Mouse (Mus musculus) midbrain, embryonic 12.5 days (tissue): ENCODE results near the gene Adk. TPM values are rescaled to one million over a fixed set of nuclear protein-coding genes. Genes with fewer than 3 reads are reported as not detected.

ENCODE experiments used
- ATAC-seq: fragments of 200-750 bp; cut with Nextera tagmentation; 2 replicates; pipeline ENCODE4 v1.8.0; 2017; ENCODE audit warnings: low read depth, moderate TSS enrichment, moderate library complexity; ENCODE audit not compliant: low FRiP score
- H3K27ac ChIP-seq: fragments of 300-500 bp; sonication (generic); replicated peaks from 2 replicates; pipeline ENCODE4 v1.5.1; 2016; ENCODE audit warnings: mild to moderate bottlenecking
- H3K27me3 ChIP-seq: fragments of 300-500 bp; sonication (generic); 2 replicates; pipeline ENCODE4 v1.6.1; 2016; ENCODE audit warnings: mild to moderate bottlenecking
- H3K36me3 ChIP-seq: fragments of 300-500 bp; sonication (generic); 2 replicates; pipeline ENCODE4 v1.6.1; 2016
- H3K4me1 ChIP-seq: fragments of 300-500 bp; sonication (generic); 2 replicates; pipeline ENCODE4 v1.6.1; 2016
- H3K4me2 ChIP-seq: fragments of 300-500 bp; sonication (generic); replicated peaks from 2 replicates; pipeline ENCODE4 v1.6.1; 2016; ENCODE audit warnings: mild to moderate bottlenecking, moderate library complexity
- H3K4me3 ChIP-seq: fragments of 300-500 bp; sonication (generic); 2 replicates; pipeline ENCODE4 v1.5.1; 2016; ENCODE audit warnings: mild to moderate bottlenecking
- H3K9ac ChIP-seq: fragments of 300-500 bp; sonication (generic); replicated peaks from 2 replicates; pipeline ENCODE4 v1.6.1; 2016; ENCODE audit warnings: mild to moderate bottlenecking, moderate library complexity
- H3K9me3 ChIP-seq: fragments of 300-500 bp; sonication (generic); 2 replicates; pipeline ENCODE4 v1.6.1; 2016; ENCODE audit warnings: mild to moderate bottlenecking
- WGBS: fragments of 180-500 bp; shearing (Covaris S2); methylation state at CpG from one replicate; pipeline ENCODE4 v1.1.7; 2016; 5-methylcytosine and 5-hydroxymethylcytosine counted together
- polyA plus RNA-seq: library from polyadenylated mRNA; unstranded; fragments of >200 nt; fragmentation: Nextera tagmentation; extraction: Ambion mirVana; gene quantifications from 2 replicates; pipeline ENCODE4 v1.2.1, GENCODE M21; 2016

Adk gene
- polyA plus RNA-seq, 1 experiment from 2014 or later: 84.3 TPM

GRCm38 (mm10) chr14:21433995-21434394 is 381.6 kb downstream of the Adk start:
- no peak for ATAC-seq
- no peaks in the 10 kb centered on the region for H3K36me3 ChIP-seq
- WGBS: 78% methylated on average over 5 of the region's 5 CpGs
- H3K4me1 ChIP-seq: peaks cover 3% of the 10 kb centered on the region; the same call in 1 of the 2 replicates
- H3K4me2 ChIP-seq: no peak overlapping the region
- no peaks in the 10 kb centered on the region for H3K9me3 ChIP-seq
- no peaks in the 10 kb centered on the region for H3K27me3 ChIP-seq
- no peak overlapping the region for H3K4me3 ChIP-seq
- H3K27ac ChIP-seq: no peak overlapping the region
- no peak overlapping the region for H3K9ac ChIP-seq

GRCm38 (mm10) chr14:21434686-21435085 is 382.3 kb downstream of the Adk start:
- Histone ChIP-seq H3K4me1 (peaks cover 4% of the 10 kb centered on the region; the same call in 1 of the 2 replicates), H3K9me3 (no peaks in the 10 kb centered on the region), H3K36me3 (no peaks in the 10 kb centered on the region), H3K4me2 (no peak overlapping the region), H3K4me3 (no peak overlapping the region), H3K9ac (no peak overlapping the region), H3K27me3 (no peaks in the 10 kb centered on the region), H3K27ac (no peak overlapping the region)
- no peak for ATAC-seq
- WGBS: 73% methylated on average over 9 of the region's 9 CpGs

- no peak for ATAC-seq
- Histone ChIP-seq H3K9ac (no peak overlapping the region), H3K36me3 (no peaks in the 10 kb centered on the region), H3K4me3 (no peak overlapping the region), H3K27ac (no peak overlapping the region), H3K4me2 (no peak overlapping the region), H3K9me3 (no peaks in the 10 kb centered on the region), H3K4me1 (0 out of 2 replicates have a peak, but pooled peaks cover 3% of the 10 kb centered on the region), H3K27me3 (no peaks in the 10 kb centered on the region)
- 50% methylated on average over 4 of the region's 4 CpGs for WGBS
These were observed 387.4 kb downstream of the Adk start for GRCm38 (mm10) chr14:21439785-21440184.

DNA sequence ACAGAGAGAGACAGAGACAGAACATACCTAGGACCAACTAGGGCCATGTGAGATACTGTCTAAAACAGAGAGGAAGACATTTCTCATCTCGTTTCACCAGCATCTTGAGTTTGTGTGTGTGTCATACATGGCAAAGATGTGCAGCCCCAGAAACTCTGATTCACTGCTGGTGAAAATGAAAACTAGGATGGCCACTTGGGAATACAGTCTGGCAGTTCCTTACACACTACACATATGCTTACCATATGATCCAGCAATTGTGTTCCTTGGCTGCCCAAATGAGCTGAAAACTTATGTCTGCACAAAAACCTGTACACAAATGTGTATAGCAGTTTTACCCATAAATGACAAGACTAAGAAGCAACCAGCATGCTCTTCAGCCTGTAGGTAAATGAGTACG is 388.2 kb downstream of the Adk start:
- Histone ChIP-seq H3K9me3 (no peaks in the 10 kb centered on the region), H3K36me3 (no peaks in the 10 kb centered on the region), H3K4me2 (no peak overlapping the region), H3K4me3 (no peak overlapping the region), H3K27ac (no peak overlapping the region), H3K4me1 (0 out of 2 replicates have a peak, but pooled peaks cover 3% of the 10 kb centered on the region), H3K9ac (no peak overlapping the region), H3K27me3 (no peaks in the 10 kb centered on the region)
- WGBS: 85% methylated on average over 2 of the region's 2 CpGs
- ATAC-seq: no peak

GRCm38 (mm10) chr14:21441772-21442533 is 389.6 kb downstream of the Adk start:
- Histone ChIP-seq H3K4me3 (no peak overlapping the region), H3K27ac (no peak overlapping the region), H3K27me3 (no peaks in the 10 kb centered on the region), H3K9me3 (no peaks in the 10 kb centered on the region), H3K4me1 (0 out of 2 replicates have a peak, but pooled peaks cover 3% of the 10 kb centered on the region), H3K4me2 (no peak overlapping the region), H3K9ac (no peak overlapping the region), H3K36me3 (no peaks in the 10 kb centered on the region)
- no peak for ATAC-seq
- WGBS: 75% methylated on average over 10 of the region's 10 CpGs

- no peaks in the 10 kb centered on the region for H3K36me3 ChIP-seq
- no peak overlapping the region for H3K4me3 ChIP-seq
- no peaks in the 10 kb centered on the region for H3K9me3 ChIP-seq
- ATAC-seq: no peak
- 70% methylated on average over 4 of the region's 4 CpGs for WGBS
- H3K4me1 ChIP-seq: no peaks in the 10 kb centered on the region
- H3K27me3 ChIP-seq: no peaks in the 10 kb centered on the region
- H3K4me2 ChIP-seq: no peak overlapping the region
- no peak overlapping the region for H3K27ac ChIP-seq
- H3K9ac ChIP-seq: no peak overlapping the region
These were observed 400.2 kb downstream of the Adk start for GRCm38 (mm10) chr14:21452581-21452980.

- H3K36me3 ChIP-seq: no peaks in the 10 kb centered on the region
- H3K9me3 ChIP-seq: no peaks in the 10 kb centered on the region
- H3K27me3 ChIP-seq: no peaks in the 10 kb centered on the region
- no peak overlapping the region for H3K9ac ChIP-seq
- no peak for ATAC-seq
- 88% methylated on average over 2 of the region's 2 CpGs for WGBS
- H3K27ac ChIP-seq: no peak overlapping the region
- H3K4me1 ChIP-seq: no peaks in the 10 kb centered on the region
- no peak overlapping the region for H3K4me2 ChIP-seq
- no peak overlapping the region for H3K4me3 ChIP-seq
These were observed 401.5 kb downstream of the Adk start for GRCm38 (mm10) chr14:21453896-21454295.

DNA sequence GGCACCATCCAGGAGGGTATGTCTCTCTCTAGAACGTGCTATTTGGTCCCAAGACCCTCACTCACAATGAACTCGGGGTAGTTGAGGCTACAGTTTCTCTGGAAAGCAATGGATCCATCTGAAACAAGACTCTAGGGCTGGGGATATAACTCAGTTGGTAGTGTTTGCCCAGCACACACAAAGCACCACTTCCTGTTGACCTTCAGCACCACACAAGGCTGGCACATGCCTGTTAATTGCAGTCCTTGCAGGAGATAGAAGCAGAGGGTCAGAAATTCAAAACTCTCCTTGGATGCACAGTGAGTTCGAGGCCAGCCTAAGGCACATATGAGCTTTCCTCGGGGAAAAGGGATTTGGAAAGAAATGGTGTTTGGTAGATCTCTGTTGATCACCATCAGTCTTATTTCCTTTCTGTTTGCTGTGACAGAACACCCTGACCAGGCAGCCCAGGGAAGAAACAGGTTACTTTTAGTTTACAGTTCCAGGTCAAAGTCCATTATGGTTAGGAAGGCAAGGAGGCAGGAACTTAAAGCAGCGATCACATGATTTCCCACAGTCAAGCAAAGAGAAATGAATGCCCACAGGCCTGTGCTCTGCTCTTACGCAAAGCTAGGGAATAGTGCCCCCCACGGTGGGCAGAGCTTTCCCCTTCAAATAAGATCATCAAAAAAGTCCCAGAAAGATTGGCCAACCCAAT is 403.4 kb downstream of the Adk start:
- H3K4me1 ChIP-seq: no peaks in the 10 kb centered on the region
- no peaks in the 10 kb centered on the region for H3K27me3 ChIP-seq
- no peak overlapping the region for H3K27ac ChIP-seq
- WGBS: 88% methylated on average over 7 of the region's 7 CpGs
- no peak overlapping the region for H3K9ac ChIP-seq
- no peak overlapping the region for H3K4me3 ChIP-seq
- H3K36me3 ChIP-seq: no peaks in the 10 kb centered on the region
- no peak overlapping the region for H3K4me2 ChIP-seq
- H3K9me3 ChIP-seq: no peaks in the 10 kb centered on the region
- no peak for ATAC-seq

- Histone ChIP-seq H3K4me1 (no peaks in the 10 kb centered on the region), H3K9ac (no peak overlapping the region), H3K27ac (no peak overlapping the region), H3K4me2 (no peak overlapping the region), H3K27me3 (no peaks in the 10 kb centered on the region), H3K4me3 (no peak overlapping the region), H3K9me3 (no peaks in the 10 kb centered on the region), H3K36me3 (no peaks in the 10 kb centered on the region)
- no peak for ATAC-seq
These were observed 404.2 kb downstream of the Adk start for GRCm38 (mm10) chr14:21456526-21456925.

GRCm38 (mm10) chr14:21457876-21458275 is 405.5 kb downstream of the Adk start:
- Histone ChIP-seq H3K9ac (no peak overlapping the region), H3K27ac (no peak overlapping the region), H3K36me3 (no peaks in the 10 kb centered on the region), H3K9me3 (no peaks in the 10 kb centered on the region), H3K4me2 (no peak overlapping the region), H3K27me3 (no peaks in the 10 kb centered on the region), H3K4me1 (no peaks in the 10 kb centered on the region), H3K4me3 (no peak overlapping the region)
- WGBS: 77% methylated on average over 5 of the region's 5 CpGs
- ATAC-seq: no peak

DNA sequence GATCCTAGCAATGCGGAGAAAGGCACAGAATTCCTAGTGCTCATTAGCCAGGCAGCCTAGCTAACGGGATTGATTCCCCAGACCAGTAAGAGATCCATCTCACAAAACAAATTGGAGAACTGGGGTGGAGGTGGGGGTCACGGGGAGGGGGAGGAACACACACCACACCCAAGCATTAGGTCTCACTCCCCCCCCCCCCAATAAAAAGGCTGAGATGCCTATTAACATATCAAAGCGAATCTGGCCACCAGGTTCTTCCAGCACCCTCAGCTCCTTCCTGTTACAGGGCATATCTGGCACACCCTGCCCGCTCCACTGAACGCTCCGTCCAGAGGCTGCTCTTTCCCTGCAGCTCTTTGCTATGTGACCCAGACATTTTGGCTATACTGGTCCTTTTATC is 406.3 kb downstream of the Adk start:
- 81% methylated on average over 7 of the region's 7 CpGs for WGBS
- ATAC-seq: no peak
- no peaks in the 10 kb centered on the region for H3K4me1 ChIP-seq
- H3K9me3 ChIP-seq: no peaks in the 10 kb centered on the region
- H3K4me2 ChIP-seq: no peak overlapping the region
- H3K9ac ChIP-seq: no peak overlapping the region
- no peak overlapping the region for H3K4me3 ChIP-seq
- H3K36me3 ChIP-seq: no peaks in the 10 kb centered on the region
- no peak overlapping the region for H3K27ac ChIP-seq
- no peaks in the 10 kb centered on the region for H3K27me3 ChIP-seq

DNA sequence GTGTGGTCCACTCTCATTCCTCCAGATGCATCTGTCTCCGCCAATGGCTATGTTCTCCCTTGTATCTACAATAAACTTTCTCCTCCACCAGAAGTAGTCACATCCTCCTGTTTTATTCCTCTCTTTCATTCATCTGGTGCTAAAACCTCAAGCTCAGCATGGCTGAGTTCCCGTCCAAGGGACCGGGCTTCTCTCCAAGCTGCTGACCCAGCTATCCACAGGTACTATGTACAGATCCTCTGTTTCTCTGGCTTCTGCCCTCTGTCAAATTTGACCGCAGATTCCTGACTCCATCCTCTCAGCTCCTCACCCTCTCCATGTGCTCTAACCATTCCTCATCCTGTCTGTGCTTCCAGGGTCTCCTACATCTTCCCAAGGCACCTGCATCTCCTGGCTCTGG is 406.8 kb downstream of the Adk start:
- ATAC-seq: no peak
- Histone ChIP-seq H3K4me3 (no peak overlapping the region), H3K9me3 (no peaks in the 10 kb centered on the region), H3K4me2 (no peak overlapping the region), H3K27ac (no peak overlapping the region), H3K27me3 (no peaks in the 10 kb centered on the region), H3K36me3 (no peaks in the 10 kb centered on the region), H3K4me1 (no peaks in the 10 kb centered on the region), H3K9ac (no peak overlapping the region)
- 85% methylated on average over 4 of the region's 4 CpGs for WGBS
